Mouse (Mus musculus): ENCODE results near the gene Tmem229b.
"Not testable (repeated sequence)": the region's sequence is repeated elsewhere in the genome, so short reads cannot be mapped to it uniquely, and the experiment has no call there.

The Tmem229b gene

GRCm38 (mm10) chr12:79007126-79007753 lies at the start of gene Tmem229b:
Gene Tmem229b, minus strand, starts transcription at chr12:79007627.
- in situ Hi-C loops (cut with MseI, MboI), result loop anchor here in 1 of 2 experiments (5.0 kb wide), 1 partner anchor 70 kb away; no protein-coding TSS in a partner anchor

- in situ Hi-C loops (cut with MseI, MboI), result no loop called here
Observed at GRCm38 (mm10) chr12:79055276-79055675, 47.8 kb upstream of the Tmem229b start.

- in situ Hi-C loops (cut with MseI, MboI), result no loop called here
Observed at GRCm38 (mm10) chr12:79052073-79052472, 44.6 kb upstream of the Tmem229b start.

- in situ Hi-C loops (cut with MseI, MboI), result no loop called here
Observed at GRCm38 (mm10) chr12:79050545-79051212, 43.3 kb upstream of the Tmem229b start.

- in situ Hi-C loops (cut with MseI, MboI), result no loop called here
Observed at GRCm38 (mm10) chr12:79049807-79050206, 42.4 kb upstream of the Tmem229b start.

- in situ Hi-C loops (cut with MseI, MboI), result no loop called here
Observed at GRCm38 (mm10) chr12:79048898-79049297, 41.5 kb upstream of the Tmem229b start.

- in situ Hi-C loops (cut with MseI, MboI), result no loop called here
Observed at GRCm38 (mm10) chr12:79047203-79047602, 39.8 kb upstream of the Tmem229b start.

- in situ Hi-C loops (cut with MseI, MboI), result no loop called here
Observed at GRCm38 (mm10) chr12:79046171-79046570, 38.7 kb upstream of the Tmem229b start.

- in situ Hi-C loops (cut with MseI, MboI), result no loop called here
Observed at GRCm38 (mm10) chr12:79044668-79045067, 37.2 kb upstream of the Tmem229b start.

- in situ Hi-C loops (cut with MseI, MboI), result no loop called here
Observed at GRCm38 (mm10) chr12:79041436-79041835, 34.0 kb upstream of the Tmem229b start.

GRCm38 (mm10) chr12:79040201-79040827 lies 32.9 kb upstream of the Tmem229b start:
- in situ Hi-C loops (cut with MseI, MboI), result no loop called here

- in situ Hi-C loops (cut with MseI, MboI), result loop anchor here in 1 of 2 experiments (10.0 kb wide), 1 partner anchor 45 kb away; the partner anchor contains the start of gene Pigh
Observed at GRCm38 (mm10) chr12:79039708-79040107, 32.3 kb upstream of the Tmem229b start.

- in situ Hi-C loops (cut with MseI, MboI), result loop anchor here in 1 of 2 experiments (10.0 kb wide), 1 partner anchor 49 kb away; the partner anchor contains the start of gene Pigh
Observed at GRCm38 (mm10) chr12:79035349-79035748, 27.9 kb upstream of the Tmem229b start.

- in situ Hi-C loops (cut with MseI, MboI), result loop anchor here in 1 of 2 experiments (10.0 kb wide), 1 partner anchor 50 kb away; the partner anchor contains the start of gene Pigh
Observed at GRCm38 (mm10) chr12:79034331-79034730, 26.9 kb upstream of the Tmem229b start.

- in situ Hi-C loops (cut with MseI, MboI), result no loop called here
Observed at GRCm38 (mm10) chr12:79028911-79029861, 21.8 kb upstream of the Tmem229b start, which contains the start of gene Plekhh1. Gene Plekhh1, plus strand, starts transcription at chr12:79029163.

- in situ Hi-C loops (cut with MseI, MboI), result not testable (repeated sequence)
Observed at GRCm38 (mm10) chr12:79027526-79027925, 20.1 kb upstream of the Tmem229b start.

GRCm38 (mm10) chr12:79022882-79023281 lies 15.5 kb upstream of the Tmem229b start:
- in situ Hi-C loops (cut with MseI, MboI), result loop anchor here in 1 of 2 experiments (5.0 kb wide), 2 partner anchors 69 to 101 kb away; no protein-coding TSS in a partner anchor

GRCm38 (mm10) chr12:79021902-79022301 lies 14.5 kb upstream of the Tmem229b start:
- in situ Hi-C loops (cut with MseI, MboI), result loop anchor here in 1 of 2 experiments (5.0 kb wide), 2 partner anchors 70 to 100 kb away; no protein-coding TSS in a partner anchor

- in situ Hi-C loops (cut with MseI, MboI), result no loop called here
Observed at GRCm38 (mm10) chr12:79017994-79018399, 10.6 kb upstream of the Tmem229b start.

- in situ Hi-C loops (cut with MseI, MboI), result no loop called here
Observed at GRCm38 (mm10) chr12:79016109-79016508, 8.7 kb upstream of the Tmem229b start.

- in situ Hi-C loops (cut with MseI, MboI), result no loop called here
Observed at GRCm38 (mm10) chr12:79010569-79010968, 3.1 kb upstream of the Tmem229b start.

Data from mouse trophoblast stem cell (cell line).